26 mouse cellular contexts compared by ENCODE assay signal in the genomic region with DNA sequence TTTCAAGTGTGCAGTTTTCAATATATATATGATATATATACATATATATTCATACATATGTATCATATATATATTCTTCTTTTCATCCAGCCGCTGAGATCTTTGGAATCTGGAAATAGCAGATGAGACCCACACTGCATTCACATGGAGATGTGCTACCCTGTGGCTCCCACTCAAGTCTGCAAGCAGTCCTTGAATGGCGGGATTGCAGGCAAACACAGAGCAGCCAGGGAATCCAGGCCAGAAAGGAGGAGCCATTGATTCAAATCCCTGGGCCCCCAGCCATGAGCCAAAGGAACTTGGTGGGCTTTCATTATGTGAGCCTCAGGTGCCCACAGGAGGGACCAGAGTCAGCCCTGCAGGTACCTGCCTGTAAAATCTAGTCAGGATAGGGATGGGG. TPM values are rescaled to one million over a fixed set of nuclear protein-coding genes. Genes with fewer than 3 reads are reported as not detected.
DNase-seq lines count a peak whose midpoint lies in the region; ATAC-seq and TF ChIP-seq lines count a peak whose summit lies in the region.
"Had no signal": no experiment of that assay in that cellular context is flagged by ENCODE, and none has a peak within 500 bp of the region (broad histone marks: within the 10 kb centered on the region; RNA-seq: fewer than 3 reads in every experiment).

No protein-coding gene starts in this region.

- peaks cover 10% of the 10 kb centered on the region for H3K36me3 ChIP-seq in midbrain, postnatal 0 days (ENCODE audit: insufficient read depth, low read length)
- H3K36me3 ChIP-seq in midbrain, embryonic 11.5 days (ENCODE audit: control insufficient read depth, insufficient read depth, low read length), result no peaks in the 10 kb centered on the region
- H3K36me3 ChIP-seq: embryonic facial prominence, embryonic 13.5 days; embryonic facial prominence, embryonic 15.5 days; forebrain, embryonic 10.5 days; forebrain, embryonic 12.5 days had no signal

- no peak overlapping the region for H3K4me3 ChIP-seq in midbrain, postnatal 0 days (ENCODE audit: low read depth, low read length)
- no peak overlapping the region for H3K4me3 ChIP-seq in midbrain, embryonic 11.5 days (ENCODE audit: low read depth, low read length)
- H3K4me3 ChIP-seq: embryonic facial prominence, embryonic 13.5 days; embryonic facial prominence, embryonic 15.5 days; erythroblast, embryonic 14.5 days; forebrain, embryonic 10.5 days; forebrain, embryonic 12.5 days had no signal

- 66% methylated on average over 2 of the region's 2 CpGs for WGBS in midbrain, postnatal 0 days
- 76% methylated on average over 2 of the region's 2 CpGs for WGBS in midbrain, embryonic 11.5 days

- H3K4me1 ChIP-seq in midbrain, postnatal 0 days (ENCODE audit: insufficient read depth, low read length), result 0 out of 2 replicates have a peak, but pooled peaks cover 2% of the 10 kb centered on the region
- H3K4me1 ChIP-seq in midbrain, embryonic 11.5 days (ENCODE audit: control insufficient read depth, insufficient read depth, low read length), result peaks cover 10% of the 10 kb centered on the region
- H3K4me1 ChIP-seq: embryonic facial prominence, embryonic 15.5 days had no signal

- no peaks in the 10 kb centered on the region for H3K9me3 ChIP-seq in midbrain, postnatal 0 days (ENCODE audit: low read length)
- H3K9me3 ChIP-seq in midbrain, embryonic 11.5 days (ENCODE audit: control insufficient read depth, low read length), result no peaks in the 10 kb centered on the region
- H3K9me3 ChIP-seq: embryonic facial prominence, embryonic 13.5 days; embryonic facial prominence, embryonic 15.5 days; forebrain, embryonic 10.5 days; forebrain, embryonic 12.5 days had no signal

- H3K9ac ChIP-seq in midbrain, postnatal 0 days (replicated peaks; ENCODE audit: low read length, poor library complexity, severe bottlenecking), result no peak overlapping the region
- H3K9ac ChIP-seq in midbrain, embryonic 11.5 days (ENCODE audit: low read length), result no peak overlapping the region
- H3K9ac ChIP-seq: embryonic facial prominence, embryonic 13.5 days; embryonic facial prominence, embryonic 15.5 days; forebrain, embryonic 12.5 days had no signal

- no peak overlapping the region for H3K4me2 ChIP-seq in midbrain, postnatal 0 days (ENCODE audit: low read depth, low read length, poor library complexity, severe bottlenecking)
- H3K4me2 ChIP-seq in midbrain, embryonic 11.5 days, result no peak overlapping the region
- H3K4me2 ChIP-seq: embryonic facial prominence, embryonic 13.5 days; embryonic facial prominence, embryonic 15.5 days; forebrain, embryonic 12.5 days had no signal

- no peak for TF ChIP-seq POLR2A in brain, embryonic 14.5 days (IDR thresholded peaks at IDR 0.05; ENCODE audit: borderline replicate concordance, extremely low read depth, insufficient read depth, insufficient read length, poor library complexity, severe bottlenecking)

- no peak for TF ChIP-seq CTCF in midbrain, postnatal 0 days (IDR thresholded peaks at IDR 0.05)
- TF ChIP-seq CTCF in brain, embryonic 14.5 days (IDR thresholded peaks at IDR 0.05; ENCODE audit: borderline replicate concordance, extremely low read depth, insufficient read depth, insufficient read length), result no peak

- H3K27ac ChIP-seq in midbrain, postnatal 0 days (ENCODE audit: low read depth, low read length), result no peak overlapping the region
- no peak overlapping the region for H3K27ac ChIP-seq in midbrain, embryonic 11.5 days (ENCODE audit: low read depth, low read length)
- H3K27ac ChIP-seq: embryonic facial prominence, embryonic 13.5 days; embryonic facial prominence, embryonic 15.5 days; forebrain, embryonic 10.5 days; forebrain, embryonic 12.5 days had no signal

- no peaks in the 10 kb centered on the region for H3K27me3 ChIP-seq in midbrain, postnatal 0 days (ENCODE audit: insufficient read depth, low read length)
- no peaks in the 10 kb centered on the region for H3K27me3 ChIP-seq in midbrain, embryonic 11.5 days (ENCODE audit: control insufficient read depth, insufficient read depth, low read length)
- H3K27me3 ChIP-seq: embryonic facial prominence, embryonic 13.5 days; embryonic facial prominence, embryonic 15.5 days; forebrain, embryonic 12.5 days had no signal

- no peak for ATAC-seq in midbrain, postnatal 0 days (ENCODE audit: low FRiP score)
- no peak for ATAC-seq in midbrain, embryonic 11.5 days (ENCODE audit: low FRiP score)
- ATAC-seq: forebrain, embryonic 14.5 days; forebrain, embryonic 16.5 days had no signal

- peak; percentile 21 for DNase-seq in midbrain, postnatal 0 days (ENCODE audit: low spot score)
- no peak for DNase-seq in midbrain, embryonic 11.5 days (ENCODE audit: low spot score, missing footprints)
- peak; percentile 39 for DNase-seq in right cerebral cortex, postnatal 4 days
- DNase-seq in right cerebral cortex, adult 2 months (ENCODE audit: low spot score in 2 of 2), result no peak
- DNase-seq in brain, adult 2 months (ENCODE audit: low read depth, low spot score), result peak; percentile 51
- peak; percentile 42 for DNase-seq in brain, embryonic 14.5 days (ENCODE audit: low read depth)
- DNase-seq in urinary bladder, postnatal 14 days (ENCODE audit: low spot score), result no peak
- DNase-seq: adrenal gland, adult 2 months; adrenal gland, postnatal 10 days; adrenal gland, postnatal 25 days; cerebellum, adult 11 months; cerebellum, adult 18-20 months; cerebellum, adult 8-10 months; cerebellum, adult 9-11 months; cerebellum, postnatal 14 days; cerebellum, postnatal 36 days; embryo, embryonic 11 days had no signal

RNA-seq across cellular contexts. Expression of gene Pde9a, which starts 32.8 kb away (rescaled TPM):
- total RNA-seq in midbrain, postnatal 0 days (2014; rRNA removed), result 27.3 and 40.2 TPM in 2 replicates
- polyA plus RNA-seq in midbrain, postnatal 0 days (2015; fragmentation: Nextera tagmentation; extraction: Ambion mirVana), result 32.2 and 36.4 TPM in 2 replicates
- 23.4 and 23.5 TPM in 2 replicates for polyA plus RNA-seq in midbrain, embryonic 11.5 days (2014; fragmentation: Nextera tagmentation; extraction: Ambion mirVana)
- 60.9 and 112 TPM in 2 replicates for polyA plus RNA-seq in brain, embryonic 14.5 days (2012; rRNA removed)
- total RNA-seq: common myeloid progenitor, adult 5-6 weeks; MEL had no signal
- polyA plus RNA-seq: erythroblast, embryonic 14.5 days had no signal

Comparison
In these comparisons a context has a peak if more than half of its experiments do, and no peak if none do; other contexts are left out.
1. DNase-seq: peak in midbrain, postnatal 0 days (single experiment), right cerebral cortex, postnatal 4 days (single experiment), brain, adult 2 months (single experiment) and brain, embryonic 14.5 days (single experiment); none in midbrain, embryonic 11.5 days (single experiment), right cerebral cortex, adult 2 months (0 of 2) and urinary bladder, postnatal 14 days (single experiment).